Mouse (Mus musculus): Measurements from ENCODE around the gene Dydc1.

GRCm38 (mm10) chr14:41102269-41102668 lies 29.6 kb downstream of the Dydc1 start:
- no peak for TF ChIP-seq CTCF (IDR thresholded peaks at IDR 0.05)
- TF ChIP-seq EP300 (IDR thresholded peaks at IDR 0.05), result no peak
